Mouse (Mus musculus) C2C12 (cell line): ENCODE measurements at regions not wholly inside any gene's neighbourhood (a gene's known extent, or its start where the extent isn't known, plus 50 kb on each side); places are given as distances from the start of the nearest gene placed in this dataset.

Experiments used
- H3K27me3 ChIP-seq: one replicate; pipeline ENCODE4 v1.6.1; 2011; ENCODE audit not compliant: control insufficient read depth, insufficient read depth, insufficient read length
- H3K36me3 ChIP-seq: one replicate; pipeline ENCODE4 v1.6.1; 2011; ENCODE audit not compliant: control insufficient read depth, insufficient read depth
- H3K4me3 ChIP-seq: one replicate; pipeline ENCODE4 v1.5.1; 2011; ENCODE audit warnings: mild to moderate bottlenecking, control low read depth; ENCODE audit not compliant: poor library complexity, insufficient read depth, severe bottlenecking
- H3K79me2 ChIP-seq: one replicate; pipeline ENCODE4 v1.6.1; 2011; ENCODE audit not compliant: control insufficient read depth, insufficient read depth
- H3K79me3 ChIP-seq: one replicate; pipeline ENCODE4 v1.6.1; 2011; ENCODE audit warnings: low read depth, control low read depth
- H3ac ChIP-seq: one replicate; pipeline ENCODE3; 2011; ENCODE audit warnings: low read depth; ENCODE audit not compliant: control insufficient read depth, insufficient read length
- CEBPB ChIP-seq: IDR thresholded peaks from one replicate; pipeline ENCODE4 v1.6.1; 2011; ENCODE audit warnings: low read depth, mild to moderate bottlenecking, control low read depth, moderate library complexity
- CTCF ChIP-seq: IDR thresholded peaks from one replicate; pipeline ENCODE4 v1.5.1; 2011; ENCODE audit not compliant: control insufficient read depth, insufficient read depth, insufficient read length
- FOSL1 ChIP-seq: IDR thresholded peaks from one replicate; pipeline ENCODE4 v1.8.0; 2011; ENCODE audit warnings: mild to moderate bottlenecking, low read length; ENCODE audit not compliant: poor library complexity, insufficient read depth, severe bottlenecking
- MAX ChIP-seq: IDR thresholded peaks from one replicate; pipeline ENCODE4 v1.6.1; 2011; ENCODE audit warnings: mild to moderate bottlenecking, control low read depth
- MYOD1 ChIP-seq: IDR thresholded peaks from one replicate; pipeline ENCODE4 v1.6.1; 2011; ENCODE audit warnings: low read depth; ENCODE audit not compliant: control insufficient read depth, insufficient read length
- MYOG ChIP-seq: IDR thresholded peaks from one replicate; pipeline ENCODE4 v1.6.1; 2011; ENCODE audit not compliant: control insufficient read depth, insufficient read length; ENCODE audit errors: extremely low read depth
- USF1 ChIP-seq: IDR thresholded peaks from one replicate; pipeline ENCODE4 v1.6.1; 2011; ENCODE audit warnings: low read depth, mild to moderate bottlenecking, control low read depth, moderate library complexity

DNA sequence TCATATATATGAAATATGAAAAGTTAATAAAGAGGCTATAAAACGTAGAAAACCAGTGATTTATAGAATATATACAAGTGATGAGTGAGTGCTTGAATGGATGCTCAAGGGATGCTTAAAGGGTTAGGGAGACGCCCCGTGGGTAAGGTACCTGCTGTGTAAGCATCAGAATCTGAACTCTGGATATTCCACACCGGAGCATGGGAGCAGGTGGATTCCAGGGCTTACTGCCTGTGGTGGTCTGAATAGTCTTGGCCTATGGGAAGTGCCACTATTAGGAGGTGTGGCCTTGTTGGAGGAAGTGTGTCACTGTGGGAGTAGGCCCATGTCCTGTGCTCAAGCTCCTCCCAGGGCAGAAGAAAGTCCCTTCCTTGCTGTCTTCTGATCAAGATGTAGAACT is 257.4 kb downstream of the Bcl11a start:
- Histone ChIP-seq H3K79me2 (no peaks in the 10 kb centered on the region), H3K27me3 (no peaks in the 10 kb centered on the region), H3ac (no peak overlapping the region), H3K79me3 (no peaks in the 10 kb centered on the region), H3K36me3 (no peaks in the 10 kb centered on the region), H3K4me3 (no peak overlapping the region)
- TF ChIP-seq MYOD1 (no peak), CTCF (no peak), USF1 (no peak), MAX (no peak), CEBPB (no peak), MYOG (no peak), FOSL1 (no peak)

DNA sequence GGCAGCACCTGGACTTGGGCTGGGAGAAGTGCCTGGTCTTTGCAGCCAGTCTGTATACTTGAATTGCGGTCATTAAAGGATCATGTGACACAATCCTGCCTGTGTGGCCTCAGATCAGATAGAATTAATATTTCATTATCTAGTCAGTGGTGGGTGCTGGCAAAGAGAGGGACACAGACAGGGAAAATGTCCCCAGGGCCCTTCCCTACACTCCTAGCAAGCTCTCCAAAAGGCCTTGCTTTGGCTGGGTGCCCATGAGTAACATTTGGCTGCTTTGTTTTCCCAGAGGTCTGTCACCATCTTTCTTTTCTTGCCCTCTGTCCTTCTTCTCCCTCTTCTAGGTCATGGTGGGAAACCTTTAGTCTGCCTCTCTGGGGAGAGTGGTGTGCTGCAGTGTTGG is 260.3 kb downstream of the Bcl11a start:
- Histone ChIP-seq H3ac (no peak overlapping the region), H3K79me2 (no peaks in the 10 kb centered on the region), H3K27me3 (no peaks in the 10 kb centered on the region), H3K79me3 (no peaks in the 10 kb centered on the region), H3K4me3 (no peak overlapping the region), H3K36me3 (no peaks in the 10 kb centered on the region)
- TF ChIP-seq CTCF (no peak), USF1 (no peak), CEBPB (no peak)

DNA sequence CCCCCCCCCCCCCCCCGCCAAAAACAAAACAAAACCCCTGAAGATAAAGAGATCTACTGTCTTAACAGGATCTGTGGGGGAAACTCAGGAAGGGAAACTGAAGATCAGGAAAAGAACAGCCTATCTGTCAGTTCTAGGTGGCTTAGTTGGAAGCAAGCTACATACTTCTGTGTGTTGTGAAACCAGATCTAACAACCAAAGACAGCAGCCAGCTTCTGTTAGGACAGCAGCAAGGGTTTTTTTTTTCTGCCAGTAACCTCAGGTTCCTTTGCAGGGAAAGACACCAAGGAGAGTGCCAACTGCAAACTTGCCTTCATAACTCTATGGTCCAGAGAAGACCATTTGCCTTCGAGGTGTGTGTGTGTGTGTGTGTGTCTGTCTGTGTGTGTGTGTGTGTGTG is 261.2 kb downstream of the Bcl11a start:
- no peak overlapping the region for H3K4me3 ChIP-seq
- H3ac ChIP-seq, result no peak overlapping the region
- no peaks in the 10 kb centered on the region for H3K79me3 ChIP-seq
- no peaks in the 10 kb centered on the region for H3K27me3 ChIP-seq
- H3K36me3 ChIP-seq, result no peaks in the 10 kb centered on the region
- H3K79me2 ChIP-seq, result no peaks in the 10 kb centered on the region
- TF ChIP-seq MYOG (no peak), USF1 (no peak), FOSL1 (no peak), CTCF (no peak), MYOD1 (no peak), CEBPB (no peak), MAX (no peak)

GRCm38 (mm10) chr11:24340677-24341076 is 262.8 kb downstream of the Bcl11a start:
- Histone ChIP-seq H3K4me3 (no peak overlapping the region), H3K27me3 (no peaks in the 10 kb centered on the region), H3ac (no peak overlapping the region), H3K79me2 (no peaks in the 10 kb centered on the region), H3K36me3 (no peaks in the 10 kb centered on the region), H3K79me3 (no peaks in the 10 kb centered on the region)
- TF ChIP-seq MYOG (no peak), MAX (no peak), MYOD1 (no peak), USF1 (no peak), CTCF (no peak)

- TF ChIP-seq MYOG (no peak), CEBPB (no peak), USF1 (no peak), FOSL1 (no peak), MAX (no peak), CTCF (no peak), MYOD1 (no peak)
- Histone ChIP-seq H3K27me3 (no peaks in the 10 kb centered on the region), H3K79me3 (no peaks in the 10 kb centered on the region), H3ac (no peak overlapping the region), H3K36me3 (no peaks in the 10 kb centered on the region), H3K4me3 (no peak overlapping the region), H3K79me2 (no peaks in the 10 kb centered on the region)
Observed at GRCm38 (mm10) chr11:24341650-24342049, 263.8 kb downstream of the Bcl11a start.

DNA sequence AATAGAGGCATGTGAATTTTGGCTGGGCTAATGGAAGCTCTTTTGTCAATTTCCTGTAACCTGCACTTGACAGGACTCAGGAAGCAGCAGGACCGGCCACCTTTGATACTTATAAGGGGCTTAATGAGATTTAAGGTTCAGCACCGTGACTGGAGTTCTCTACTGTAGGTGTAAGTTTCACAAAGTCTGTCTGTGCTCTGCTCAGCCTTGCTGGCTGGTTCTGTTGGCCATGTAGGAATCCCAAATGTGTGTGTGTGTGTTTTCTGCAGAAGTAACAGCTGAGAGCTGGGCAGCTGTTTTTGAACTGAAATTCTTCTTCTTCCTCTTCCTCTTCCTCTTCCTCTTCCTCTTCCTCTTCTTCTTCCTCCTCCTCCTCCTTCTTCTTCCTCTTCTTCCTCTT is 264.3 kb downstream of the Bcl11a start:
- H3K4me3 ChIP-seq, result no peak overlapping the region
- TF ChIP-seq CTCF, result no peak
- H3K27me3 ChIP-seq, result no peaks in the 10 kb centered on the region
- H3K79me2 ChIP-seq, result no peaks in the 10 kb centered on the region
- H3ac ChIP-seq, result no peak overlapping the region
- no peaks in the 10 kb centered on the region for H3K79me3 ChIP-seq
- H3K36me3 ChIP-seq, result no peaks in the 10 kb centered on the region

GRCm38 (mm10) chr11:24342732-24343131 is 264.9 kb downstream of the Bcl11a start:
- H3ac ChIP-seq, result no peak overlapping the region
- no peaks in the 10 kb centered on the region for H3K79me3 ChIP-seq
- no peak for TF ChIP-seq MYOG
- no peak for TF ChIP-seq USF1
- no peak for TF ChIP-seq CTCF
- no peak for TF ChIP-seq CEBPB
- TF ChIP-seq MYOD1, result no peak
- no peak for TF ChIP-seq MAX
- no peak for TF ChIP-seq FOSL1
- no peaks in the 10 kb centered on the region for H3K27me3 ChIP-seq
- no peak overlapping the region for H3K4me3 ChIP-seq
- H3K36me3 ChIP-seq, result no peaks in the 10 kb centered on the region
- no peaks in the 10 kb centered on the region for H3K79me2 ChIP-seq
